Mouse (Mus musculus) kidney, adult 2 months (tissue): ENCODE measurements around the gene Rad50. TPM values are rescaled to one million over a fixed set of nuclear protein-coding genes. Genes with fewer than 3 reads are reported as not detected.

Experiments
- DNase-seq: peaks from one replicate; pipeline ENCODE4 v3.0.0; 2021
- H3K27ac ChIP-seq: fragments of 200-500 bp; 2 replicates; pipeline ENCODE4 v1.5.1; 2012; ENCODE audit warnings: low read depth, low read length, control low read depth, inconsistent platforms; ENCODE audit not compliant: insufficient read depth
- H3K27me3 ChIP-seq: fragments of 200-500 bp; replicated peaks from 2 replicates; pipeline ENCODE4 v1.6.1; 2012; ENCODE audit warnings: mild to moderate bottlenecking, moderate library complexity, low read length, inconsistent platforms; ENCODE audit not compliant: control insufficient read depth, insufficient read depth
- H3K36me3 ChIP-seq: fragments of 200-500 bp; 2 replicates; pipeline ENCODE4 v1.6.1; 2012; ENCODE audit warnings: mild to moderate bottlenecking, moderate library complexity, low read length, inconsistent platforms; ENCODE audit not compliant: control insufficient read depth, insufficient read depth
- H3K4me1 ChIP-seq: fragments of 200-500 bp; 2 replicates; pipeline ENCODE4 v1.6.1; 2011; ENCODE audit warnings: low read length; ENCODE audit not compliant: control insufficient read depth, insufficient read depth
- H3K4me3 ChIP-seq: fragments of 200-500 bp; 2 replicates; pipeline ENCODE4 v1.5.1; 2011; ENCODE audit warnings: mild to moderate bottlenecking, low read depth, low read length, control low read depth; ENCODE audit not compliant: insufficient read depth
- CTCF ChIP-seq: fragments of 200-500 bp; conservative IDR thresholded peaks from 2 replicates; pipeline ENCODE4 v1.5.1; 2011; ENCODE audit warnings: low read depth, mild to moderate bottlenecking, control low read depth, low read length, moderate library complexity, mixed read lengths; ENCODE audit not compliant: insufficient read depth, insufficient read length
- POLR2A ChIP-seq: fragments of 200-500 bp; IDR thresholded peaks from one replicate; pipeline ENCODE4 v1.6.1; 2011; ENCODE audit warnings: low read depth, low read length, control low read depth
- WGBS: fragments of 180-500 bp; shearing (Covaris S2); methylation state at CpG from one replicate; pipeline ENCODE4 v1.1.7; 2018; 5-methylcytosine and 5-hydroxymethylcytosine counted together
- polyA plus RNA-seq: library from polyadenylated mRNA; depleted of rRNA; stranded (reverse); fragments of >200 nt; gene quantifications from 2 replicates; pipeline ENCODE4 v1.2.3, GENCODE M21; 2012

The Rad50 gene
- polyA plus RNA-seq, 1 experiment: 4.0 TPM

DNA sequence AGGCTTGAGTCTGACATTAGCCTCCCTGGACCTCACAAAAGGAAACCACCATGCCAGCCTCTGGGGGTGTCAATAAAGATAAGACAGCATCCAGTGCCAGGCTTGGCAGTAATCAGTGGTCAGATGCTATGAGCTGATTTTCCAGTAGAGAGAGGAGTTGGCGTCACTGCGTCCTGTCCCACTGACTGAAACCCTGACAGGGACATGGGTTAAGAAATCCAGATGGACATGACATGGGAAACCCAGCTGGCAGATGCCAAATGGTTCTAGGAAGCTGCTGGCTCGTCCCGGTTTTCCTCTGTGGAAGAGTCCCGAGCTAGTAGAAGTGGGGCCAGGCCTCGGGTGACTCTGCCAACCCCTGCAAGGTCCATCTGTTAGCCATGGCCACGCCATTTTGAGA is 73.5 kb downstream of the Rad50 start:
- Histone ChIP-seq H3K27me3 (no peaks in the 10 kb centered on the region; the same call in 1 of the 2 replicates), H3K36me3 (no peaks in the 10 kb centered on the region), H3K4me3 (no peak overlapping the region), H3K4me1 (no peaks in the 10 kb centered on the region), H3K27ac (no peak overlapping the region)
- 90% methylated on average over 7 of the region's 7 CpGs for WGBS
- no peak for DNase-seq
- TF ChIP-seq CTCF: no peak

DNA sequence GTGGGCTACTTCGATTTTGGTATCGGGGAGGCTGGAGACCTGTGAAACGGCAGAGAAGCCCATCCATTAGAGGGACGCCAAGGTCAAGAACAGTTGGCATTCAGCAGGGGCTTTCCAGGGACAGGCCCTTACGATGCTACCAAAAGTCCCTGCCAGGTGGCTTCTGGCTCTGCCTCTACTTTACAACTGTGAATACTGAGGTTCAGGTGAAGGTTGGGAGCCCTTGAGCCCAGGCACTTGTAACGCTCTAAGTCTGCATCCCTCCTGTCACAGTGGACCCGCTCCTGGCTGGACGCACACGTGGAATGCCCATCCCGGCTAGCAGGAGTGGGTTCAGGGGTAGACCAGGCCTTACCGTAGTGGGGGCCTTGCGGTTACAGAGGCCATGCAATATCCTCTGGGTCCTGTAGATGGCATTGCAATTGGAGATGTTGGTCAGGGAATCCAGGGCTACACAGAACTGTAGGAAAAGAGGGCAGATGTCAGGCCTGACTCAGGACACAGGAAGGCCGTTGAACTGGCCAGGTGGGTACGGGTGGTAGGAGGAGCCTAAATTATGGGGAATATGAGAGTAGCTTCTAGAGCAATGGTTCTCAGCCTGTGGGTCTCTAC is 74.9 kb downstream of the Rad50 start:
- DNase-seq: peak; percentile 4
- Histone ChIP-seq H3K27me3 (no peaks in the 10 kb centered on the region), H3K36me3 (no peaks in the 10 kb centered on the region), H3K27ac (no peak overlapping the region), H3K4me3 (no peak overlapping the region), H3K4me1 (no peaks in the 10 kb centered on the region)
- TF ChIP-seq POLR2A: no peak
- no peak; the same call in 1 of the 2 replicates for TF ChIP-seq CTCF
- 60% methylated on average over 14 of the region's 14 CpGs for WGBS

DNA sequence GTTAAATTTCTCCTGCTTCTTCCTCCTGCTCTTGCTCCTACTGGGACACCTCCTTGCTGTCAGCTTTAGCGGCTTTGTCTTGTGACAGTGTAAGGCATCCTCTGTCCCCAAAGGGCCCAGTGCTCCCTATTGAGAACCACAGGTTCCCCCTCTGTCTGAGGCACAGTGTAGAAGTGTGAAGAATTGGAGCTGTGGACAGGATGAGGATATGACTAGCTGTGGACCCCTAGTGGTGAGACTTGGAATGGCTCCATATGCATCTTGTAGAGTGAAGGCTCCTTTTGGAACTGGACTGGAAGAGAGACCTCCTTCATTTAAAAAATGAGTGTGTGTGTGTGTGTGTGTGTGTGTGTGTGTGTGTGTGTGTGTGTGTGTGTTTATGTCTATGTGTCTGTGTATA is 79.3 kb downstream of the Rad50 start:
- H3K27ac ChIP-seq: no peak overlapping the region
- peak; percentile 70 for TF ChIP-seq CTCF
- TF ChIP-seq POLR2A: no peak
- H3K36me3 ChIP-seq: no peaks in the 10 kb centered on the region
- H3K27me3 ChIP-seq: no peaks in the 10 kb centered on the region
- no peaks in the 10 kb centered on the region for H3K4me1 ChIP-seq
- H3K4me3 ChIP-seq: no peak overlapping the region
- DNase-seq: peak; percentile 74
- WGBS: 17% methylated on average over 1 of the region's 1 CpGs

DNA sequence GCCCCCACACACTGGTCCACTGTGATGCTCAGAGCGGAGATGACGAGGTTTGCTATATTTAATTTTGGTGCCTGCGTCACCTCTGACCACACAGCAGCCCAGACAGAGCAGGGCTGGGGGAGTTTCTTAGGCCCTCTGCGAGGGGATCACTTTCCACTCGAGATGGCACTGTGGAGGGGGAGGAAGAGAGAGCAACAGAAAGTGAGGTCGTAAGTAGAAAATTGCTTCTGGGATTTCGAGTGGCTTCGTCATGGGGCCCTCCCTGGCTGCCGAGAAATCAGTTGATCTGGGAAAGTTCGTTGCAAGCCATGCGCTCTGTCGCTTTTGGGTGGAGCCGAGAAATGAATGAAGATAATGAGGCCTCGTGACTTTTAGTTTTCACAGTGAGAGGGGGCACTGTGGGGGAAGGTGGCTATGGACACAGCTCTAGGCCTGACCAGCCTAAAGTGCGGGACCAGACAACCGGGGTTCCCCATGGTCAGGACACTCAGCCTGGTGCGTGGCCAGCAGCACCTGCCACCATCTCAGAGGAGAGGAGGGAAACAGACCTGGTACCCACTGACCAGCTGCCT is 80.2 kb downstream of the Rad50 start:
- TF ChIP-seq CTCF: no peak
- TF ChIP-seq POLR2A: no peak
- WGBS: 71% methylated on average over 17 of the region's 17 CpGs
- H3K27me3 ChIP-seq: no peaks in the 10 kb centered on the region
- H3K4me3 ChIP-seq: no peak overlapping the region
- DNase-seq: no peak
- H3K36me3 ChIP-seq: no peaks in the 10 kb centered on the region
- no peak overlapping the region for H3K27ac ChIP-seq
- H3K4me1 ChIP-seq: no peaks in the 10 kb centered on the region

DNA sequence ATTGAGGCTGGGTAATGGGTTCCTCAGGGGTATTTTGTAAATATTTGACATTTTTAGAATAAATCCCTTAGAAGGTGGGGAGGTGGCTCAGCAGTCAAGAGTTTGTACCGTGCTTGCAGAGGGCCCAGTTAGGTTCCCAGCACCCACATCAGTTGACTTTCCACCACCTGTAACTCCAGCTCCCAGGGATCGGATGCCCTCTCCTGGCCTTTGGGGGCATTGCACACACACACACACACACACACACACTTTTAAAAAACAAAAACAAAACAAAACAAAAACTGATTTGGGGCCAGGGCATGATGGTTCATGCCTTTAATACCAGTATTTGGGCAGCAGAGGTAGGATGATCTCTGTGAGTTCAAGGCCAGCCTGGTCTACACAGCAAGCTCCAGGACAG is 83.0 kb downstream of the Rad50 start:
- Histone ChIP-seq H3K27me3 (no peaks in the 10 kb centered on the region), H3K36me3 (no peaks in the 10 kb centered on the region), H3K4me3 (no peak overlapping the region), H3K27ac (no peak overlapping the region), H3K4me1 (no peaks in the 10 kb centered on the region)
- no peak for DNase-seq
- WGBS: 96% methylated on average over 2 of the region's 2 CpGs
- TF ChIP-seq CTCF (no peak), POLR2A (no peak)

DNA sequence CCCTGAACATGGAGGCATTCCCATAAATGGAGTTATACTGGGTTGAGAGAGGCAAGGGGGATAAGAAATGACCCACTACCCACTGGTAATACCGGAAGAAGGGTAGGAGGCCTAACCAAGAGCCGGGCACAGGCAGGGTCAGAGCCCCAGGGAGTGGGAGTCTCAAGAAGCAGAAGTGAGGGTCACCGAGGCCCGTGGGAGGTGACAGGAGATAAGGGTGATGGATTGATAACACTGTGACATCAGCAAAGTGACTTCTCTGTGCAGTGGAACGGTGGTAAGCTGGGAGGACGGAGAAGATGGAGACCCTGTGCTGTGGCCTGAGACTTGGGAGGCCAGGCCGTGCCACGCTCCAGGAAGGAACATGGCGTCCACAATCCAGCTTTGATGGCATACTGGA is 83.5 kb downstream of the Rad50 start:
- no peak overlapping the region for H3K27ac ChIP-seq
- H3K4me1 ChIP-seq: no peaks in the 10 kb centered on the region
- TF ChIP-seq POLR2A (no peak), CTCF (no peak)
- WGBS: 82% methylated on average over 9 of the region's 9 CpGs
- no peaks in the 10 kb centered on the region for H3K36me3 ChIP-seq
- no peaks in the 10 kb centered on the region for H3K27me3 ChIP-seq
- no peak for DNase-seq
- H3K4me3 ChIP-seq: no peak overlapping the region

DNA sequence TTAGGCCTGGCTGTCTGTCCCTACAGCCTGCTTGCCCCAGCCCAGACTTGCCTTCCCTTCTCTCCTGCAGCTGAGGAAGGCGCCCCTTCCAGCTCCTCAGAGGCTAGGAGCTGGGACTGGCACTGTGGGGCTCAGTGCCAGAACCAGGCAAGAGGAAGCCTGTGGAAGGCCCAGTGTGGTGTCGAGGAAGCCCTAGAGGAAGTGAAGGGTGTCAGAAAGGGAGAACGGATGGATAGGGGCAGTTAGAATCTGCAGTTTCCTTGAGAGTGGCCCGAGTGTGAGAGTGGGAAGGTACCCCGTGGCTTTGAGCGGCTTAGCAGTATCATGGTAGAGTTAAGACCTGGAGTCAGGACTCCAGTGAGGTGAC is 84.7 kb downstream of the Rad50 start:
- TF ChIP-seq CTCF (no peak), POLR2A (no peak)
- H3K4me1 ChIP-seq: no peaks in the 10 kb centered on the region
- 68% methylated on average over 6 of the region's 6 CpGs for WGBS

More for the DNA sequence above, 84.7 kb downstream of the Rad50 start:
- no peaks in the 10 kb centered on the region for H3K36me3 ChIP-seq
- H3K4me3 ChIP-seq: no peak overlapping the region
- DNase-seq: no peak
- H3K27me3 ChIP-seq: no peaks in the 10 kb centered on the region
- H3K27ac ChIP-seq: no peak overlapping the region
